Mouse (Mus musculus) liver, embryonic 16.5 days (tissue): ENCODE measurements around the gene Prr7. TPM values are rescaled to one million over a fixed set of nuclear protein-coding genes. Genes with fewer than 3 reads are reported as not detected.

ENCODE experiments used
- ATAC-seq: fragments of 200-750 bp; cut with Nextera tagmentation; 2 replicates; pipeline ENCODE4 v1.8.0; 2017; ENCODE audit warnings: low read depth, mild to moderate bottlenecking, moderate number of reproducible peaks, moderate library complexity
- H3K27ac ChIP-seq: fragments of 300-500 bp; sonication (generic); 2 replicates; pipeline ENCODE4 v1.5.1; 2014; ENCODE audit warnings: mild to moderate bottlenecking, low read length
- H3K27me3 ChIP-seq: fragments of 300-500 bp; sonication (generic); 2 replicates; pipeline ENCODE4 v1.6.1; 2014; ENCODE audit warnings: low read depth, low read length, mixed read lengths; ENCODE audit not compliant: control insufficient read depth, insufficient read depth
- H3K36me3 ChIP-seq: fragments of 300-500 bp; sonication (generic); 2 replicates; pipeline ENCODE4 v1.6.1; 2014; ENCODE audit warnings: mild to moderate bottlenecking; ENCODE audit not compliant: control insufficient read depth, insufficient read depth
- H3K4me1 ChIP-seq: fragments of 300-500 bp; sonication (generic); 2 replicates; pipeline ENCODE4 v1.6.1; 2014; ENCODE audit warnings: low read depth, low read length, mixed read lengths; ENCODE audit not compliant: control insufficient read depth
- H3K4me2 ChIP-seq: fragments of 300-500 bp; sonication (generic); 2 replicates; pipeline ENCODE4 v1.6.1; 2014; ENCODE audit warnings: low read depth, low read length, mixed read lengths
- H3K4me3 ChIP-seq: fragments of 300-500 bp; sonication (generic); 2 replicates; pipeline ENCODE4 v1.5.1; 2014; ENCODE audit warnings: low read depth, mild to moderate bottlenecking, low read length
- H3K9ac ChIP-seq: fragments of 300-500 bp; sonication (generic); 2 replicates; pipeline ENCODE4 v1.6.1; 2014; ENCODE audit warnings: low read depth, low read length
- H3K9me3 ChIP-seq: fragments of 300-500 bp; sonication (generic); replicated peaks from 2 replicates; pipeline ENCODE4 v1.6.1; 2016; ENCODE audit warnings: low read length; ENCODE audit not compliant: control insufficient read depth
- WGBS: fragments of 180-500 bp; shearing (Covaris S2); extraction: QIAGEN DNeasy Blood & Tissue Kit; methylation state at CpG from one replicate; pipeline ENCODE4 v1.1.7; 2014; ENCODE audit not compliant: insufficient replicate concordance; 5-methylcytosine and 5-hydroxymethylcytosine counted together
- polyA plus RNA-seq: library from polyadenylated mRNA; unstranded; fragments of >200 nt; fragmentation: Nextera tagmentation; extraction: Ambion mirVana; gene quantifications from 2 replicates; pipeline ENCODE4 v1.2.1, GENCODE M21; 2015

Prr7 gene
- polyA plus RNA-seq, 1 experiment from 2014 or later: not detected

DNA sequence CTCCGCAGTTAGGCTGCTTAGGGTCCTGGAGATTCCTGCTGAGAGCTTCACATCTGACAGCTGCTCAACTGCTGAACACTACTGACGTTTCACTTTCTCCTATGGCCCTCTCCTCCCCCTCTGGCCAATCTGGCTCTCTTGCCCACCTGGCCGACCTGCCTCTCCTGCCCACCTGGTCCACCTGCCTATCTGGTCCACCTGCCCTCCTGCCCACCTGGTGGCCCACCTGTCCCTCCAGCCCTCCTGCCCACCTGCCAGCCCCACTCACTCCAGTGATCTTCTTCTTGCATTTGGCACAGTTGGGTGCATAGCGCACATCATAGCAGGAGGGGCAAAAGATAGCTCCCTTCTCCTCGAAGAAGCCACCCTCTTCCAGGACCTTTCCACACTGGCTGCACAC lies 40.3 kb downstream of the Prr7 start:
- ATAC-seq: no peak
- peaks cover 5% of the 10 kb centered on the region for H3K36me3 ChIP-seq
- H3K27me3 ChIP-seq: no peaks in the 10 kb centered on the region
- no peaks in the 10 kb centered on the region for H3K4me1 ChIP-seq
- no peaks in the 10 kb centered on the region for H3K9me3 ChIP-seq
- no peak overlapping the region for H3K4me3 ChIP-seq
- H3K4me2 ChIP-seq: no peak overlapping the region
- no peak overlapping the region for H3K27ac ChIP-seq
- H3K9ac ChIP-seq: no peak overlapping the region
- 71% methylated on average over 5 of the region's 5 CpGs for WGBS

GRCm38 (mm10) chr13:55505810-55506209 lies 41.7 kb downstream of the Prr7 start:
- Histone ChIP-seq H3K36me3 (peaks cover 5% of the 10 kb centered on the region), H3K27ac (no peak overlapping the region), H3K4me1 (peaks cover 7% of the 10 kb centered on the region), H3K4me2 (no peak overlapping the region), H3K27me3 (no peaks in the 10 kb centered on the region), H3K9me3 (no peaks in the 10 kb centered on the region), H3K4me3 (no peak overlapping the region), H3K9ac (no peak overlapping the region)
- WGBS: 75% methylated on average over 9 of the region's 9 CpGs
- ATAC-seq: no peak

- peaks cover 5% of the 10 kb centered on the region for H3K36me3 ChIP-seq
Measured at GRCm38 (mm10) chr13:55506697-55507096, 42.6 kb downstream of the Prr7 start.

GRCm38 (mm10) chr13:55507877-55508276 lies 43.8 kb downstream of the Prr7 start:
- WGBS: 62% methylated on average over 11 of the region's 11 CpGs
- Histone ChIP-seq H3K27me3 (no peaks in the 10 kb centered on the region), H3K4me2 (no peak overlapping the region), H3K9me3 (no peaks in the 10 kb centered on the region), H3K4me3 (no peak overlapping the region), H3K36me3 (peaks cover 5% of the 10 kb centered on the region), H3K9ac (no peak overlapping the region), H3K4me1 (peaks cover 27% of the 10 kb centered on the region), H3K27ac (no peak overlapping the region)
- no peak for ATAC-seq

More at GRCm38 (mm10) chr13:55506697-55507096, 42.6 kb downstream of the Prr7 start:
- Histone ChIP-seq H3K4me3 (no peak overlapping the region), H3K27me3 (no peaks in the 10 kb centered on the region), H3K4me2 (no peak overlapping the region), H3K27ac (no peak overlapping the region), H3K9me3 (no peaks in the 10 kb centered on the region), H3K4me1 (peaks cover 16% of the 10 kb centered on the region), H3K9ac (no peak overlapping the region)
- no peak for ATAC-seq
- WGBS: 77% methylated on average over 10 of the region's 10 CpGs

DNA sequence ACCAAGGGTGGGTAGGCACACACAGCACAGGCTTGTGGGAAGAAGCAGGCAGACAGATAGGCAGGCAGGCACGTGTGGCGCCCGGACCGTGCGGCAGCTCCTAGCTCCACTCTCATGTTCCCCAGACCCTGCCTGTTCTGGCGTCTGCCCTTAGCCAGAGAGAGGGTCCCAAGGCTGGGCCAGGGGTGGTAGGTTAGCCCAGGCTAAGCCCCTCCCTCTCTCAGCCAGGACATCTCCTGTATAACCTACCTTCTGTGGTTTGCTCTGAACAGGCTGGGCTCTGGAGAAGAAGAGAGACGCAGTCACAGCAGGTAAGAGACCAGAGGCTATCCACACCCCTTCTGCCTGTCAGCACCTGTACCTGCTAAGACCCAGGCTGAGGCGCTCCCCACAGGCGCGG lies 44.5 kb downstream of the Prr7 start:
- Histone ChIP-seq H3K27me3 (no peaks in the 10 kb centered on the region), H3K9ac (no peak overlapping the region), H3K9me3 (no peaks in the 10 kb centered on the region), H3K4me3 (no peak overlapping the region), H3K36me3 (peaks cover 5% of the 10 kb centered on the region), H3K27ac (no peak overlapping the region), H3K4me1 (peaks cover 27% of the 10 kb centered on the region), H3K4me2 (no peak overlapping the region)
- 79% methylated on average over 10 of the region's 10 CpGs for WGBS
- ATAC-seq: no peak

DNA sequence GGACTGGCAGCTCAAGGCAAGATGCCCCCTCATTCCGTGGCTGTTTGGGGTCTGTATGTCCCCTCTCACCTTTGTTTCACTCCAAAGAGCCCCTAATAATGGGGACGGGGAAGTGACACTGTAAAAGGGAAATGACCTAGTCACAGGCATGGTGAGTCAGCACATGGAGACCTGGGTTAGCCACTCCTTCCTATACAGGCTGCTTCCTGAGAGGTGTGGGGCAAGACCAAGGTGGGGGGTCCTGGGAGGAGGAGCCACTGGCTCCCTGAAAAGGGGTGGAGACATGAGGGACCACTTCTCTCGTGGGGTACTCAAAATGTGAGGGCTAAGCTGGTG lies 46.2 kb downstream of the Prr7 start:
- 25% methylated on average over 3 of the region's 3 CpGs for WGBS
- Histone ChIP-seq H3K4me2 (no peak overlapping the region), H3K4me1 (peaks cover 27% of the 10 kb centered on the region), H3K36me3 (peaks cover 5% of the 10 kb centered on the region), H3K9me3 (no peaks in the 10 kb centered on the region), H3K27ac (no peak overlapping the region), H3K4me3 (no peak overlapping the region), H3K27me3 (no peaks in the 10 kb centered on the region), H3K9ac (no peak overlapping the region)
- no peak for ATAC-seq

- peaks cover under 1% of the 10 kb centered on the region for H3K36me3 ChIP-seq
- peak overlapping the region; percentile 10; the same call in 1 of the 2 replicates for H3K9ac ChIP-seq
Measured at GRCm38 (mm10) chr13:55510668-55511491, 46.8 kb downstream of the Prr7 start.

DNA sequence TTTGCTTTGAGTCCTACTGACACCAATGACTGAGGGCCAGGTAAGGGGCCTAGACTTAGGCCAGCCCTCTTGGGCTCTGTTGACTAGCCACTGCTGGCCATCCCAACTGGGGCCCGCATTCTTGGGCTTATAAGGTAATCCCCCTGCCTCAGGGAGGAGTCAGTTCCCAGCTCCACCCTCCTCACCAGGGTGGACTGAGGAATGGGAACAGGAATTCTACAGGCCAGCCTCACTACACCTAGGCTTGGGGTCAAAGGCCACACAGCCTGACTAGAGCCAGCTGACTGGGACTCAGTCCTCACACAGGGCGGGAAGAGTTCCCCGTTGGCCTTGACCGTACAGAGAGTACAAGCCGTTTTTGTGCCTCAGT lies 47.4 kb downstream of the Prr7 start:
- peak overlapping the region; percentile 69; the same call in 1 of the 2 replicates for H3K4me3 ChIP-seq
- peak overlapping the region; percentile 94 for H3K4me2 ChIP-seq
- H3K36me3 ChIP-seq: no peaks in the 10 kb centered on the region
- peak overlapping the region; percentile 10; the same call in 1 of the 2 replicates for H3K9ac ChIP-seq
- H3K27me3 ChIP-seq: no peaks in the 10 kb centered on the region
- peak overlapping the region; percentile 76 for H3K27ac ChIP-seq
- peaks cover 27% of the 10 kb centered on the region for H3K4me1 ChIP-seq
- H3K9me3 ChIP-seq: no peaks in the 10 kb centered on the region
- ATAC-seq: peak; percentile 50
- WGBS: 33% methylated on average over 5 of the region's 5 CpGs

More at GRCm38 (mm10) chr13:55510668-55511491, 46.8 kb downstream of the Prr7 start:
- ATAC-seq: peak; percentile 55
- no peak overlapping the region for H3K4me3 ChIP-seq
- peak overlapping the region; percentile 76 for H3K27ac ChIP-seq
- WGBS: 14% methylated on average over 6 of the region's 6 CpGs
- peaks cover 27% of the 10 kb centered on the region for H3K4me1 ChIP-seq
- H3K9me3 ChIP-seq: no peaks in the 10 kb centered on the region
- no peaks in the 10 kb centered on the region for H3K27me3 ChIP-seq
- peak overlapping the region; percentile 94 for H3K4me2 ChIP-seq

DNA sequence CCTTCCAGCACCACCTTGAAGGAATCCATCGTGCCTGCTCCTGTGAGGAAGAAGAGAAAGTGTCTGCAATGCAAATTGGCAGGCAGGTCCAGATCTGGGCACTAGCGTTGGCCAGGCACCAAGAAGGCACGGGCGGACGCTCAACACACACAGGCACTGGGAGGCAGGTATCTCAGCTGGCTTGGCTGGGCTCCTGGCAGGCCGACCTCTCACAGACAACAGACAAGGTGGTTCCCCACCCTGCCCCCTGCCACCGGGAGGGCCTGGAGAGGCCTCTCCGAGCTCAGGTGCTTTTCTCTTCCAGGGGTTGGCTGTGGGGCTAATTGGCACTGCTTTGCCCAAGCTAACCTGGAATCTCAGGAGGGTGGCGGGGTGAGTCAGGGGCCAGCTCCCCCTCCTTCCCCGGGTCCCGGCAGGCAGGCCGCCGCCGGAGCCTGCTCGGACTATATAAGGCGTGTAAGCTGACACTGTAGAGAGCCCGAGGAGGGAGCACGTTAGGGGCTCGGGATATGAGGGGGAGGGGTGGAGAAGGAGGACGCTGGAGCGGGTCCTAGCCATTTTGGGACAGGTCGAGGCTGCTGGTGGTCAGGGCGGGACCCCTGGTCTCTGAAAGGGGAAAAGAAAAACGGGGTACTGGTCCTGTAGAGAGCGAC lies 48.4 kb downstream of the Prr7 start:
- H3K4me3 ChIP-seq: peak overlapping the region; percentile 69
- no peaks in the 10 kb centered on the region for H3K9me3 ChIP-seq
- H3K27ac ChIP-seq: peak overlapping the region; percentile 76
- peak overlapping the region; percentile 94 for H3K4me2 ChIP-seq
- peak overlapping the region; percentile 71 for H3K9ac ChIP-seq
- H3K36me3 ChIP-seq: no peaks in the 10 kb centered on the region
- peak; percentile 36 for ATAC-seq
- no peaks in the 10 kb centered on the region for H3K27me3 ChIP-seq
- peaks cover 27% of the 10 kb centered on the region for H3K4me1 ChIP-seq
- WGBS: 8% methylated on average over 25 of the region's 25 CpGs
